Mouse (Mus musculus): ENCODE data around the gene Tcp11x2.
A peak's percentile ranks its signal among the peaks of the same experiment; 100 is the strongest.

Tcp11x2 gene

GRCm38 (mm10) chrX:135693633-135694032 is at the start of gene Tcp11x2:
Gene Tcp11x2, minus strand, starts transcription at chrX:135693790.
- DNase-seq (ENCODE audit: low spot score): no peak

DNA sequence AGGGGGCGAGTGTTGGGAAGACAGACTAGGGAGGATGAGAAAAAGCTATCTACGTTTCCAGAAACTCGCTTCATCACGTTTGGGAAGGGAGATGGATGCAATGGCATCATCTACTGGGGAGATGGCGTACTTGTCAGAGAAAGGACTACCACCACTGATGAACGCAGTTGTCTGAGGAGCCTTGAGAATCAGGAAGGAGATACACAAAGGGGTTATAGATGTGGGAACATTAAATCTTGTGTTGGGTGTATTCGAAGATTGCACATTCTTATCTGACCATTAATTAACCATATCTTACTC is 49.4 kb upstream of the Tcp11x2 start:
- DNase-seq (ENCODE audit: low spot score): peak; percentile 9

DNA sequence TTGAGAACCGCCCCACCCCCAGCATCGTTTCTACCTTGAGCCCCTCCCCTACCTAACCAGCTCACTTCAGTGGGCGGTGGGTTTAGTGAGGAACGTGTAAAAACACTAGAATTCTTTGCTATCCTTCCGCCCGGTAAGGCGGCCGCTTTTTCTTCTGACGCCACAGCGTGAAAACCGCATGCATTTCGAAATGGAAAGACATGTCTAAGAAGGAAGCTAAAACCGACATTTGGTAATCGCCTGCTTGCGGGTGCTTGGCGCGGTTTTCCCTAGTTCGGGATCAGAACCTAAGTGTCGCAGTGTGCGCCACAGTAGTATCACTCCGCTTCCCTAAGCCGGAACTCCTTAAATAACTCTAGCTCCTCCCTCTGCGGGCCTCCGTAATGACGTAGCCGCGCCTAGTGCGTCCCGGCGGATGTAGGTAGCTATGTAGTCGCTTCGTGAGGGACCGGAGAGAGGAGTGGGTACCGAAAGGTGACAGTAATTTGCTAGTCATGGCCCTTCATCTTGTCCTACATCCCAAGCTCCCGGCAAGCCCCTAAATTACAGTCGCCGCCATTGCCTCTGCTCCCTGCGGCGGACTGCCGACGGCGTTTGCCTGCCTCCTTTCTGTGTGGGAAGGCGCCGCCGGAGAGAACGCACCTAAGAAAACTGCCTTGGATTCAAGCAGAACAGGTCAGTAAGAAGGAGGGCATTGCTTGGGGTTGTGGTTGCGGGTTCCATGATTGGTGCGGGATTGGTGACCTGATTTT is 48.9 kb upstream of the Tcp11x2 start, which contains the start of the genes Armcx5 and Gprasp1:
Armcx5 (plus strand) TSS at position 430 of the 752 bp plus-strand sequence.
Gprasp1 (plus strand) TSS at position 430 of the 752 bp plus-strand sequence.
- DNase-seq (ENCODE audit: low spot score): peak; percentile 79

GRCm38 (mm10) chrX:135738730-135739520 is 45.3 kb upstream of the Tcp11x2 start:
- DNase-seq (ENCODE audit: low spot score): no peak

- no peak for DNase-seq (ENCODE audit: low spot score)
These were observed 31.6 kb upstream of the Tcp11x2 start, which contains the start of gene Tmsb15a for GRCm38 (mm10) chrX:135725161-135725560. Gene Tmsb15a, minus strand, starts transcription at chrX:135725261.

DNA sequence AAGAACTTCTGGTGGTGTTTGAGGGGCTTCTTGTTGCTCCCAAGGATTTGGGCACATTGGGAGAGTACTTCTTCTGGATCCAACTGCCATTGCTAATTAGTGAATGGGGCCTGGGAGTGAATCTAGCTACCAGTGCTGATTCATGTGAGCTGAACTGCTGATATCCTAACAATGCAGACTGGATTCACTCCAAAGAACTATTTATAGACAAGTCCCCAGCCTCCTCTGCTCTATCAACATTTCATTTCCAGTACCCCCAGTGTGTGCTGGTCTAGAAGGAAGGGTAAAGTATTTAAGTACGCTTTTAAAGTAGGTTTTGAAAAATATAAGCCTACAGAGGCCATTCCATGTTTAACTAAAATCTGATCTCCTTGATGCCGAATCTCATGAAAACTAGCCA is 19.3 kb upstream of the Tcp11x2 start:
- DNase-seq (ENCODE audit: low spot score): no peak

DNA sequence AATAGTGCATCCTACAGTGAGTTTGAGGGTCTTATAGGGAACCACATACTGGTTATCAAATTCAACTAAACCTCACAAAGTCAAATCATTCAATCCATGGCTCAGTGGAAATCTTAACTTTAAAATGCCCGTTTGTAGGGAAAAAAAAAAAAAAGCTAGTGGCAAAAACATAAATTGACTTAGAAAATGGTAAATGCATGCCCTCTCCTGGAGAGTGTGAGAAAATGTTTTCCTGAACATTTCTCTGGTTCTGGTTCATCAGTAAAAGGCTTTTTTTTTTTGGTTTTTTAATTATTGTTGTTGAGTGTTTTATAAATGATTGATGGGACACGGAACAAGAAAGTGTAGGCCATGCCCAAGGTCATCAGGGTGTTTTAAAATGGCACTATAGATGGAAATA is 10.8 kb upstream of the Tcp11x2 start:
- DNase-seq (ENCODE audit: low spot score): no peak

- no peak for DNase-seq (ENCODE audit: low spot score)
These were observed 9.5 kb upstream of the Tcp11x2 start for GRCm38 (mm10) chrX:135703111-135703510.

GRCm38 (mm10) chrX:135687802-135688201 is 5.8 kb downstream of the Tcp11x2 start:
- DNase-seq (ENCODE audit: low spot score): no peak

DNA sequence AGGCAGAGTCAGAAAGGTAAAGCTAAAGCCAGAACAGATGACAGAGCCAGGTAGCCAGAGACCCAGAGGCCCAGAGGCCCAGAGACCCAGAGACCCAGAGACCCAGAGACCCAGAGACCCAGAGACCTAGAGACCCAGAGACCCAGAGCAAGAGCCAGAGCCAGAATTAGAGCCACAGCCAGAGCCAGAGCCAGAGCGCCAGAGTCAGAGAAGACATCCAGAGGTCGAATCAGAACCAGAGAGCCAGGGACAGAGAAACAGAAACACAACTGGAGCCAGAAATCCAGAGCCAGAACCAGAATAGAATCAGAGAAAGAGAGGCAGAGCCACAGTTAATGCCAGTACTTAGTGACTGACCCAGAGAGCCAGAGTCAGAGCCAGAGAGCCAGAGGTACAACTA is 11.7 kb downstream of the Tcp11x2 start:
- DNase-seq (ENCODE audit: low spot score): no peak

GRCm38 (mm10) chrX:135652173-135652772 is 41.3 kb downstream of the Tcp11x2 start:
- DNase-seq (ENCODE audit: low spot score): peak; percentile 9

DNA sequence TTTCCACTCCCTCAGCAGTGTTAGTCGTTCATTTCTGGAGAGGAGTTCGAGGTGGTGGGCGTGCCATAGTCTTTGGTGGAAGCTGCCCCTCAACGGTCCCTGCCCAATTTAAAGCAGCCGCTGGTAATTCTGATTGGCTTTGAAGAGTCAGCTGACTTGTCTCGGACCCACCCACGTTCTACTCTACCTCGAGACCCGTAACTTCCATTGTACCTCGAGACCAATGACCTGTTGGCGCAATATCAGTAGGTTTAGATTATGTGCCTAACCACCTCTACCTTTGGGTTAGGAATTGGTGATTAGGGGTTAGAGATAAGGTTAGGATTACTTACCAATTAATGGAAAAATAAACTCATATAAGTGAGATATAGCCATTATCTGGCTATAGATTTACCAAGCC is 66.0 kb downstream of the Tcp11x2 start, which contains the start of gene Prame:
Prame (minus strand) TSS at position 101 of the 400 bp plus-strand sequence.
- DNase-seq (ENCODE audit: low spot score): no peak
